Mouse (Mus musculus): ENCODE measurements at regions not wholly inside any gene's neighbourhood (a gene's known extent, or its start where the extent isn't known, plus 50 kb on each side); places are given as distances from the start of the nearest gene placed in this dataset. TPM values are rescaled to one million over a fixed set of nuclear protein-coding genes. Genes with fewer than 3 reads are reported as not detected.
"Not testable (repeated sequence)": the region's sequence is repeated elsewhere in the genome, so short reads cannot be mapped to it uniquely, and the experiment has no call there.

- H3K27ac ChIP-seq, result no peak overlapping the region
- 44% methylated on average over 4 of the region's 4 CpGs for WGBS (ENCODE audit: insufficient replicate concordance)
- ATAC-seq, result no peak
Observed at GRCm38 (mm10) chr11:16669453-16670251, 82.4 kb upstream of the Egfr start.

DNA sequence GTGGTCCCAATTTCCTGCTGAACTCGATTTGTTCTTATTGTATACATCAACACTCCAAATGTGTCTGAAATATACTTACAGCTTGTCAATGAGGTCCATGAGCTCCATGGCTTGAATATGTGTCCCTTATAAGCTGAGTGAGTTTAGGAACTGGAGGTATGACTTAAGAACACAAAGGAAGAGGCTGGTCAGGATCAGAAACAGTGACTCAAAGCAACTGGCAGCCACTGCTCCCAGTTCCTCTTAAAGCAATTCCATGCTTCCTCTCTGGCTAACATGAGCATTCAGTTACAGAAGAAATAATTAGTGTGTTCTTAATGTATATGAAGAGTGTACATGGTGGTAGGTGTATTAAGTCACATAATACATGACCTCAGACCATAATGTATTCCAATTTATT is 81.7 kb upstream of the Egfr start:
- Histone ChIP-seq H3K9me3 (replicated peaks) (no peaks in the 10 kb centered on the region), H3K27ac (no peak overlapping the region), H3K27me3 (replicated peaks) (no peaks in the 10 kb centered on the region), H3K4me3 (no peak overlapping the region), H3K36me3 (no peaks in the 10 kb centered on the region), H3K9ac (no peak overlapping the region), H3K4me2 (no peak overlapping the region), H3K4me1 (no peaks in the 10 kb centered on the region)
- ATAC-seq, result no peak
- 24% methylated on average over 1 of the region's 1 CpGs for WGBS (ENCODE audit: insufficient replicate concordance)

More at GRCm38 (mm10) chr11:16669453-16670251, 82.4 kb upstream of the Egfr start:
- H3K9me3 ChIP-seq (replicated peaks), result no peaks in the 10 kb centered on the region
- H3K27me3 ChIP-seq (replicated peaks), result no peaks in the 10 kb centered on the region
- H3K4me3 ChIP-seq, result no peak overlapping the region
- no peak overlapping the region for H3K9ac ChIP-seq
- H3K36me3 ChIP-seq, result no peaks in the 10 kb centered on the region
- no peaks in the 10 kb centered on the region for H3K4me1 ChIP-seq
- no peak overlapping the region for H3K4me2 ChIP-seq

- not testable (repeated sequence) for ATAC-seq
- WGBS (ENCODE audit: insufficient replicate concordance), result 48% methylated on average over 1 of the region's 1 CpGs
Observed at GRCm38 (mm10) chr11:16675951-16676350, 76.1 kb upstream of the Egfr start.

GRCm38 (mm10) chr11:16683538-16683937 is 68.5 kb upstream of the Egfr start:
- no peak for ATAC-seq
- no peak overlapping the region for H3K4me2 ChIP-seq

More at GRCm38 (mm10) chr11:16675951-16676350, 76.1 kb upstream of the Egfr start:
- H3K27ac ChIP-seq; H3K27me3 ChIP-seq (replicated peaks); H3K36me3 ChIP-seq; H3K9me3 ChIP-seq (replicated peaks); H3K4me2 ChIP-seq; H3K9ac ChIP-seq; H3K4me1 ChIP-seq; H3K4me3 ChIP-seq: not testable (repeated sequence)

GRCm38 (mm10) chr11:16695596-16695995 is 56.4 kb upstream of the Egfr start:
- Histone ChIP-seq H3K36me3 (no peaks in the 10 kb centered on the region), H3K4me2 (no peak overlapping the region), H3K9ac (no peak overlapping the region), H3K27ac (no peak overlapping the region), H3K27me3 (replicated peaks) (no peaks in the 10 kb centered on the region), H3K4me3 (no peak overlapping the region), H3K4me1 (no peaks in the 10 kb centered on the region), H3K9me3 (replicated peaks) (no peaks in the 10 kb centered on the region)
- 70% methylated on average over 1 of the region's 1 CpGs for WGBS (ENCODE audit: insufficient replicate concordance)
- ATAC-seq, result no peak

More at GRCm38 (mm10) chr11:16683538-16683937, 68.5 kb upstream of the Egfr start:
- WGBS (ENCODE audit: insufficient replicate concordance), result 68% methylated on average over 1 of the region's 1 CpGs
- no peak overlapping the region for H3K9ac ChIP-seq
- no peaks in the 10 kb centered on the region for H3K27me3 ChIP-seq (replicated peaks)
- no peaks in the 10 kb centered on the region for H3K36me3 ChIP-seq
- no peak overlapping the region for H3K4me3 ChIP-seq
- no peak overlapping the region for H3K27ac ChIP-seq
- H3K9me3 ChIP-seq (replicated peaks), result no peaks in the 10 kb centered on the region
- H3K4me1 ChIP-seq, result no peaks in the 10 kb centered on the region

- ATAC-seq, result no peak
- 63% methylated on average over 2 of the region's 2 CpGs for WGBS (ENCODE audit: insufficient replicate concordance)
- no peak overlapping the region for H3K27ac ChIP-seq
Observed at GRCm38 (mm10) chr11:16696787-16697186, 55.2 kb upstream of the Egfr start.

GRCm38 (mm10) chr11:16701826-16702225 is 50.2 kb upstream of the Egfr start:
- no peaks in the 10 kb centered on the region for H3K4me1 ChIP-seq
- no peaks in the 10 kb centered on the region for H3K36me3 ChIP-seq
- H3K9me3 ChIP-seq (replicated peaks), result no peaks in the 10 kb centered on the region
- ATAC-seq, result no peak
- H3K4me2 ChIP-seq, result no peak overlapping the region
- 75% methylated on average over 4 of the region's 4 CpGs for WGBS (ENCODE audit: insufficient replicate concordance)
- H3K27ac ChIP-seq, result no peak overlapping the region
- H3K9ac ChIP-seq, result no peak overlapping the region
- H3K27me3 ChIP-seq (replicated peaks), result no peaks in the 10 kb centered on the region
- H3K4me3 ChIP-seq, result no peak overlapping the region

More at GRCm38 (mm10) chr11:16696787-16697186, 55.2 kb upstream of the Egfr start:
- Histone ChIP-seq H3K4me2 (no peak overlapping the region), H3K36me3 (no peaks in the 10 kb centered on the region), H3K4me1 (no peaks in the 10 kb centered on the region), H3K4me3 (no peak overlapping the region), H3K9ac (no peak overlapping the region), H3K27me3 (replicated peaks) (no peaks in the 10 kb centered on the region), H3K9me3 (replicated peaks) (no peaks in the 10 kb centered on the region)

Small RNA genes in the stretch of these regions (microRNA-seq; reads per million reads assigned to microRNA genes)
- not detected for gene Gm24714

All from liver, embryonic 12.5 days (tissue).